Mouse (Mus musculus): Measurements from ENCODE around the gene Rpl27. TPM values are rescaled to one million over a fixed set of nuclear protein-coding genes. Genes with fewer than 3 reads are reported as not detected.

The Rpl27 gene
- total and polyA plus RNA-seq, 3 experiments, result 595 to 2,621 TPM; not detected in 1

DNA sequence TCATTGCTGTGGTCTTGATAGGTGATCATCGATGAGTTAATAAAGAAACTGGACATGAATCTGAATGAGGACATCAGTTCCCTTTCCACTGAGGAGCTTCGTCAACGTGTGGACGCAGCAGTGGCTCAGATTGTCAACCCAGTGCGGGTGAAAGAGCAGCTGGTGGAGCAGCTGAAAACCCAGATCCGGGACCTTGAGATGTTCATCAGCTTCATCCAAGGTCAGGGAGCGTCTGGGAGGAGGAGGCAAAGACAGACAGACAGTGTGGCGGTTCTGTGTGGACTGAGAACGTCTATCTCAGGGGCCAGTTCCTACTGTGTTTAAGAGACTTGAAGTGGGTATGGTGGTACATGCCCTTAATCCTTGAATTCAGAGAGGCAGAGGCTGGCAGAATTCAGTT lies 10.8 kb upstream of the Rpl27 start:
- peaks cover 8 to 9% of the 10 kb centered on the region in 2 experiments for H3K36me3 ChIP-seq (ENCODE audit: control insufficient read depth in 1 of 2, insufficient read depth in 2 of 2, low read length in 2 of 2)

DNA sequence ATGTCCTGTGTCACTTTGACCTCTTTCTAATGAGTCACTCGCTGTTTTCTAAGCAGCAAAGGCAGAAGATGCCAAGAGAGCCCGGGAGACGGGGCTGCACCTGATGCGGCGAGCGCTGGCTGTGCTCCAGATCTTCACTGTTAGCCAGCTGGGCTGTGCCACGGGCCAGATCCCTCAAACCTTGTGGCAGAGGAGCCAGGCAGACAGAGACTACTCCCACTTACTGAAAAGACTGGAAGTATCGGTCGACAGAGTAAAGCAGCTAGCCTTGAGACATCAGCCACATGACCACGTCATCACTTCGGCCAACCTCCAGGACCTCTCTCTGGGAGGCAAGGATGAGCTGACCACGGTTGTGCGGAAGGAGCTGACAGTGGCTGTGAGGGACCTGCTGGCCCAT lies 8.7 kb upstream of the Rpl27 start:
- no peak for TF ChIP-seq RCOR1 (IDR thresholded peaks at IDR 0.05; ENCODE audit: low read depth, low read length)
- TF ChIP-seq ELF1 (IDR thresholded peaks at IDR 0.05; ENCODE audit: low read depth, low read length), result no peak
- no peak for TF ChIP-seq POLR2A (IDR thresholded peaks at IDR 0.05; ENCODE audit: control insufficient read depth in 1 of 2, insufficient read depth in 1 of 2, low read depth in 1 of 2, low read length in 2 of 2, poor library complexity in 1 of 2)
- TF ChIP-seq E2F4 (IDR thresholded peaks at IDR 0.05; ENCODE audit: borderline replicate concordance, low read depth, low read length), result no peak
- TF ChIP-seq CHD2 (IDR thresholded peaks at IDR 0.05; ENCODE audit: low read length), result no peak
- no peak for TF ChIP-seq SIN3A (IDR thresholded peaks at IDR 0.05; ENCODE audit: low read length)
- TF ChIP-seq NRF1 (IDR thresholded peaks at IDR 0.05; ENCODE audit: insufficient read depth, low read depth, low read length, poor library complexity, severe bottlenecking), result no peak
- no peak for TF ChIP-seq BHLHE40 (IDR thresholded peaks at IDR 0.05; ENCODE audit: borderline replicate concordance, low read depth, low read length)
- no peak for TF ChIP-seq JUND (IDR thresholded peaks at IDR 0.05; ENCODE audit: low read depth, low read length)
- TF ChIP-seq MYC (IDR thresholded peaks at IDR 0.05; ENCODE audit: low read depth, low read length), result no peak
- no peak for TF ChIP-seq GABPA (IDR thresholded peaks at IDR 0.05; ENCODE audit: low read depth, low read length)
- no peak for TF ChIP-seq MAX (IDR thresholded peaks at IDR 0.05; ENCODE audit: low read length)
- TF ChIP-seq ZNF384 (IDR thresholded peaks at IDR 0.05; ENCODE audit: low read depth, low read length), result no peak
- TF ChIP-seq MAFK (IDR thresholded peaks at IDR 0.05; ENCODE audit: borderline replicate concordance, low read depth, low read length), result no peak
- no peak for TF ChIP-seq UBTF (IDR thresholded peaks at IDR 0.05; ENCODE audit: borderline replicate concordance, insufficient read depth, low read depth, low read length)
- no peak for TF ChIP-seq TBP (IDR thresholded peaks at IDR 0.05; ENCODE audit: low read depth, low read length)
- TF ChIP-seq HCFC1 (IDR thresholded peaks at IDR 0.05; ENCODE audit: low read depth, low read length), result no peak
- no peak for TF ChIP-seq EP300 (IDR thresholded peaks at IDR 0.05; ENCODE audit: low read depth in 1 of 2, low read length in 2 of 2)
- TF ChIP-seq ETS1 (IDR thresholded peaks at IDR 0.05; ENCODE audit: low read depth, low read length), result no peak
- TF ChIP-seq SMC3 (IDR thresholded peaks at IDR 0.05; ENCODE audit: low read depth, low read length), result no peak
- Histone ChIP-seq H3K4me1 (ENCODE audit: control insufficient read depth in 1 of 2, insufficient read depth in 2 of 2, low read length in 2 of 2) (no peaks in the 10 kb centered on the region), H3K79me2 (ENCODE audit: control insufficient read depth, insufficient read depth, low read length, poor library complexity) (no peaks in the 10 kb centered on the region; the same call in 1 of the 2 replicates), H3K27me3 (ENCODE audit: control insufficient read depth in 1 of 2, insufficient read depth in 2 of 2, low read length in 2 of 2) (no peaks in the 10 kb centered on the region), H3K4me3 (ENCODE audit: control insufficient read depth in 1 of 2, insufficient read depth in 1 of 2, low read depth in 2 of 2, low read length in 2 of 2) (no peak overlapping the region), H3K36me3 (ENCODE audit: control insufficient read depth in 1 of 2, insufficient read depth in 2 of 2, low read length in 2 of 2) (peaks cover 3 to 9% of the 10 kb centered on the region in 2 experiments; a peak in 3 of 4 replicates), H3K27ac (ENCODE audit: control insufficient read depth, low read depth, low read length) (no peak overlapping the region), H3K9me3 (replicated peaks; ENCODE audit: insufficient read depth, low read length) (no peaks in the 10 kb centered on the region), H3K9ac (ENCODE audit: control insufficient read depth, low read depth, low read length, poor library complexity, severe bottlenecking) (no peak overlapping the region)
- no peak for DNase-seq (ENCODE audit: low read depth, low spot score)

More for the DNA sequence above, 10.8 kb upstream of the Rpl27 start:
- Histone ChIP-seq H3K4me1 (ENCODE audit: control insufficient read depth in 1 of 2, insufficient read depth in 2 of 2, low read length in 2 of 2) (peaks cover 4 to 7% of the 10 kb centered on the region in 2 experiments), H3K27me3 (ENCODE audit: control insufficient read depth in 1 of 2, insufficient read depth in 2 of 2, low read length in 2 of 2) (no peaks in the 10 kb centered on the region), H3K4me3 (ENCODE audit: control insufficient read depth in 1 of 2, insufficient read depth in 1 of 2, low read depth in 2 of 2, low read length in 2 of 2) (no peak overlapping the region), H3K9me3 (replicated peaks; ENCODE audit: insufficient read depth, low read length) (no peaks in the 10 kb centered on the region), H3K9ac (ENCODE audit: control insufficient read depth, low read depth, low read length, poor library complexity, severe bottlenecking) (no peak overlapping the region), H3K79me2 (ENCODE audit: control insufficient read depth, insufficient read depth, low read length, poor library complexity) (peaks cover 7% of the 10 kb centered on the region), H3K27ac (ENCODE audit: control insufficient read depth, low read depth, low read length) (no peak overlapping the region)
- DNase-seq (ENCODE audit: low read depth, low spot score), result no peak
- TF ChIP-seq POLR2AphosphoS5 (IDR thresholded peaks at IDR 0.05; ENCODE audit: borderline replicate concordance, low read depth, low read length) (no peak), ZNF384 (IDR thresholded peaks at IDR 0.05; ENCODE audit: low read depth, low read length) (no peak), UBTF (IDR thresholded peaks at IDR 0.05; ENCODE audit: borderline replicate concordance, insufficient read depth, low read depth, low read length) (no peak), NRF1 (IDR thresholded peaks at IDR 0.05; ENCODE audit: insufficient read depth, low read depth, low read length, poor library complexity, severe bottlenecking) (no peak), USF2 (IDR thresholded peaks at IDR 0.05; ENCODE audit: borderline replicate concordance in 1 of 2, insufficient read depth in 1 of 2, low read depth in 1 of 2, low read length in 2 of 2) (no peak), TAL1 (IDR thresholded peaks at IDR 0.05; ENCODE audit: low read length) (no peak)

Data from MEL (cell line).